Mouse (Mus musculus): ENCODE data around the gene Agpat3. TPM values are rescaled to one million over a fixed set of nuclear protein-coding genes. Genes with fewer than 3 reads are reported as not detected.

Agpat3 gene
- total and polyA plus RNA-seq, 2 experiments from 2014 or later: 96.8 to 106 TPM

GRCm38 (mm10) chr10:78358266-78358665 lies 6.0 kb upstream of the Agpat3 start:
- Histone ChIP-seq H3K4me2 (ENCODE audit: low read depth, low read length, poor library complexity, severe bottlenecking) (no peak overlapping the region), H3K9me3 (ENCODE audit: low read length) (no peaks in the 10 kb centered on the region), H3K9ac (replicated peaks; ENCODE audit: low read length, poor library complexity, severe bottlenecking) (no peak overlapping the region), H3K4me1 (ENCODE audit: insufficient read depth, low read length) (no peaks in the 10 kb centered on the region), H3K27me3 (ENCODE audit: insufficient read depth, low read length) (no peaks in the 10 kb centered on the region), H3K36me3 (ENCODE audit: insufficient read depth, low read length) (no peaks in the 10 kb centered on the region), H3K4me3 (ENCODE audit: low read depth, low read length) (no peak overlapping the region), H3K27ac (ENCODE audit: low read depth, low read length) (no peak overlapping the region)
- no peak for DNase-seq (ENCODE audit: low spot score)
- WGBS: 89% methylated on average over 4 of the region's 4 CpGs
- no peak for ATAC-seq (ENCODE audit: low FRiP score)
- no peak for TF ChIP-seq CTCF (IDR thresholded peaks at IDR 0.05)

GRCm38 (mm10) chr10:78357742-78358141 lies 5.5 kb upstream of the Agpat3 start:
- TF ChIP-seq CTCF (IDR thresholded peaks at IDR 0.05): no peak
- DNase-seq (ENCODE audit: low spot score) (no peak), ATAC-seq (ENCODE audit: low FRiP score) (no peak)
- H3K9ac ChIP-seq (replicated peaks; ENCODE audit: low read length, poor library complexity, severe bottlenecking): no peak overlapping the region
- H3K4me3 ChIP-seq (ENCODE audit: low read depth, low read length): no peak overlapping the region
- H3K4me1 ChIP-seq (ENCODE audit: insufficient read depth, low read length): no peaks in the 10 kb centered on the region
- no peak overlapping the region for H3K4me2 ChIP-seq (ENCODE audit: low read depth, low read length, poor library complexity, severe bottlenecking)
- no peaks in the 10 kb centered on the region for H3K27me3 ChIP-seq (ENCODE audit: insufficient read depth, low read length)
- H3K27ac ChIP-seq (ENCODE audit: low read depth, low read length): no peak overlapping the region
- H3K9me3 ChIP-seq (ENCODE audit: low read length): no peaks in the 10 kb centered on the region
- no peaks in the 10 kb centered on the region for H3K36me3 ChIP-seq (ENCODE audit: insufficient read depth, low read length)
- 88% methylated on average over 5 of the region's 5 CpGs for WGBS

- Histone ChIP-seq H3K27me3 (ENCODE audit: insufficient read depth, low read length) (no peaks in the 10 kb centered on the region), H3K4me3 (ENCODE audit: low read depth, low read length) (no peak overlapping the region), H3K9me3 (ENCODE audit: low read length) (no peaks in the 10 kb centered on the region), H3K4me2 (ENCODE audit: low read depth, low read length, poor library complexity, severe bottlenecking) (no peak overlapping the region), H3K9ac (replicated peaks; ENCODE audit: low read length, poor library complexity, severe bottlenecking) (no peak overlapping the region), H3K27ac (ENCODE audit: low read depth, low read length) (no peak overlapping the region), H3K4me1 (ENCODE audit: insufficient read depth, low read length) (peaks cover 2% of the 10 kb centered on the region), H3K36me3 (ENCODE audit: insufficient read depth, low read length) (no peaks in the 10 kb centered on the region)
- ATAC-seq (ENCODE audit: low FRiP score) (no peak), DNase-seq (ENCODE audit: low spot score) (no peak)
- no peak for TF ChIP-seq CTCF (IDR thresholded peaks at IDR 0.05)
- 76% methylated on average over 1 of the region's 1 CpGs for WGBS
Observed at GRCm38 (mm10) chr10:78355931-78356593, 3.8 kb upstream of the Agpat3 start.

GRCm38 (mm10) chr10:78353196-78353595 lies 907 bp upstream of the Agpat3 start:
- TF ChIP-seq CTCF (IDR thresholded peaks at IDR 0.05): no peak
- H3K9me3 ChIP-seq (ENCODE audit: low read length): no peaks in the 10 kb centered on the region
- ATAC-seq (ENCODE audit: low FRiP score) (no peak), DNase-seq (ENCODE audit: low spot score) (no peak)
- no peak overlapping the region for H3K27ac ChIP-seq (ENCODE audit: low read depth, low read length)
- WGBS: 66% methylated on average over 4 of the region's 4 CpGs
- H3K9ac ChIP-seq (replicated peaks; ENCODE audit: low read length, poor library complexity, severe bottlenecking): peak overlapping the region; percentile 98; the same call in 1 of the 2 replicates
- H3K4me3 ChIP-seq (ENCODE audit: low read depth, low read length): no peak overlapping the region
- H3K4me1 ChIP-seq (ENCODE audit: insufficient read depth, low read length): peaks cover 9% of the 10 kb centered on the region
- H3K36me3 ChIP-seq (ENCODE audit: insufficient read depth, low read length): no peaks in the 10 kb centered on the region
- peak overlapping the region; percentile 87 for H3K4me2 ChIP-seq (ENCODE audit: low read depth, low read length, poor library complexity, severe bottlenecking)
- H3K27me3 ChIP-seq (ENCODE audit: insufficient read depth, low read length): no peaks in the 10 kb centered on the region

GRCm38 (mm10) chr10:78352666-78353030 lies 359 bp upstream of the Agpat3 start:
- Histone ChIP-seq H3K4me2 (ENCODE audit: low read depth, low read length, poor library complexity, severe bottlenecking) (peak overlapping the region; percentile 87), H3K4me1 (ENCODE audit: insufficient read depth, low read length) (peaks cover 9% of the 10 kb centered on the region), H3K9ac (replicated peaks; ENCODE audit: low read length, poor library complexity, severe bottlenecking) (peak overlapping the region; percentile 98), H3K36me3 (ENCODE audit: insufficient read depth, low read length) (no peaks in the 10 kb centered on the region), H3K4me3 (ENCODE audit: low read depth, low read length) (peak overlapping the region; percentile 95), H3K9me3 (ENCODE audit: low read length) (no peaks in the 10 kb centered on the region), H3K27me3 (ENCODE audit: insufficient read depth, low read length) (no peaks in the 10 kb centered on the region), H3K27ac (ENCODE audit: low read depth, low read length) (peak overlapping the region; percentile 74)
- 22% methylated on average over 8 of the region's 8 CpGs for WGBS
- DNase-seq (ENCODE audit: low spot score): no peak
- ATAC-seq (ENCODE audit: low FRiP score): peak; percentile 25; the same call in 1 of the 2 replicates
- TF ChIP-seq CTCF (IDR thresholded peaks at IDR 0.05): no peak

GRCm38 (mm10) chr10:78351564-78351886 lies 764 bp downstream of the Agpat3 start:
- Histone ChIP-seq H3K9ac (replicated peaks; ENCODE audit: low read length, poor library complexity, severe bottlenecking) (peak overlapping the region; percentile 98), H3K36me3 (ENCODE audit: insufficient read depth, low read length) (no peaks in the 10 kb centered on the region), H3K4me2 (ENCODE audit: low read depth, low read length, poor library complexity, severe bottlenecking) (peak overlapping the region; percentile 87), H3K27me3 (ENCODE audit: insufficient read depth, low read length) (no peaks in the 10 kb centered on the region), H3K4me3 (ENCODE audit: low read depth, low read length) (peak overlapping the region; percentile 95), H3K4me1 (ENCODE audit: insufficient read depth, low read length) (peaks cover 9% of the 10 kb centered on the region), H3K27ac (ENCODE audit: low read depth, low read length) (peak overlapping the region; percentile 74), H3K9me3 (ENCODE audit: low read length) (no peaks in the 10 kb centered on the region)
- ATAC-seq (ENCODE audit: low FRiP score) (no peak), DNase-seq (ENCODE audit: low spot score) (no peak)
- TF ChIP-seq CTCF (IDR thresholded peaks at IDR 0.05): no peak
- WGBS: 2% methylated on average over 13 of the region's 13 CpGs

Measured in midbrain, postnatal 0 days (tissue).